Mouse (Mus musculus) forebrain, embryonic 16.5 days (tissue): ENCODE measurements around the gene Cnih3. TPM values are rescaled to one million over a fixed set of nuclear protein-coding genes. Genes with fewer than 3 reads are reported as not detected.
A peak's percentile ranks its signal among the peaks of the same experiment; 100 is the strongest.

Source experiments
- ATAC-seq: fragments of 200-750 bp; cut with Nextera tagmentation; 2 replicates; pipeline ENCODE4 v1.8.0; 2017; ENCODE audit warnings: mild to moderate bottlenecking, moderate library complexity
- H3K27ac ChIP-seq: fragments of 300-500 bp; sonication (generic); 2 replicates; pipeline ENCODE4 v1.5.1; 2014; ENCODE audit warnings: low read length, control low read depth
- H3K27me3 ChIP-seq: fragments of 300-500 bp; sonication (generic); replicated peaks from 2 replicates; pipeline ENCODE4 v1.6.1; 2014; ENCODE audit warnings: low read length; ENCODE audit not compliant: control insufficient read depth, insufficient read depth
- H3K36me3 ChIP-seq: fragments of 300-500 bp; sonication (generic); 2 replicates; pipeline ENCODE4 v1.6.1; 2014; ENCODE audit not compliant: control insufficient read depth, insufficient read depth
- H3K4me1 ChIP-seq: fragments of 300-500 bp; sonication (generic); replicated peaks from 2 replicates; pipeline ENCODE4 v1.6.1; 2014; ENCODE audit warnings: low read length; ENCODE audit not compliant: control insufficient read depth, insufficient read depth
- H3K4me2 ChIP-seq: fragments of 300-500 bp; sonication (generic); 2 replicates; pipeline ENCODE4 v1.6.1; 2014; ENCODE audit warnings: mild to moderate bottlenecking, low read length, control low read depth
- H3K4me3 ChIP-seq: fragments of 300-500 bp; sonication (generic); replicated peaks from 2 replicates; pipeline ENCODE4 v1.5.1; 2014; ENCODE audit warnings: mild to moderate bottlenecking, low read length, control low read depth
- H3K9ac ChIP-seq: fragments of 300-500 bp; sonication (generic); replicated peaks from 2 replicates; pipeline ENCODE4 v1.6.1; 2014; ENCODE audit warnings: low read depth, low read length, control low read depth
- H3K9me3 ChIP-seq: fragments of 300-500 bp; sonication (generic); 2 replicates; pipeline ENCODE4 v1.6.1; 2016; ENCODE audit warnings: low read length; ENCODE audit not compliant: control insufficient read depth
- WGBS: fragments of 180-500 bp; shearing (Covaris S2); extraction: QIAGEN DNeasy Blood & Tissue Kit; methylation state at CpG from one replicate; pipeline ENCODE4 v1.1.7; 2014; 5-methylcytosine and 5-hydroxymethylcytosine counted together
- polyA plus RNA-seq: library from polyadenylated mRNA; unstranded; fragments of >200 nt; fragmentation: Nextera tagmentation; extraction: Ambion mirVana; gene quantifications from 2 replicates; pipeline ENCODE4 v1.2.1, GENCODE M21; 2015

The Cnih3 gene
- 43.4 and 46.8 TPM in 2 replicates for polyA plus RNA-seq

GRCm38 (mm10) chr1:181352367-181353199, at the start of gene Cnih3:
Gene Cnih3 (plus strand): TSS chr1:181352628.
- Histone ChIP-seq H3K9me3 (no peaks in the 10 kb centered on the region), H3K4me3 (peak within 1 kb of the TSS; percentile 73), H3K27ac (no peak within 1 kb of the TSS; the same call in 1 of the 2 replicates), H3K4me1 (peaks cover 16% of the 10 kb centered on the region), H3K4me2 (peak within 1 kb of the TSS; percentile 97), H3K36me3 (no peaks in the 10 kb centered on the region), H3K9ac (peak within 1 kb of the TSS; percentile 76), H3K27me3 (peaks cover 12% of the 10 kb centered on the region; the same call in 1 of the 2 replicates)
- ATAC-seq: peak; percentile 83
- WGBS: under 1% methylated on average over 64 of the region's 78 CpGs

GRCm38 (mm10) chr1:181307981-181308380, 44.4 kb upstream of the Cnih3 start:
- Histone ChIP-seq H3K9ac (no peak overlapping the region), H3K27me3 (no peaks in the 10 kb centered on the region), H3K9me3 (no peaks in the 10 kb centered on the region), H3K27ac (no peak overlapping the region), H3K4me1 (no peaks in the 10 kb centered on the region), H3K4me3 (no peak overlapping the region), H3K4me2 (no peak overlapping the region), H3K36me3 (no peaks in the 10 kb centered on the region)
- 59% methylated on average over 3 of the region's 3 CpGs for WGBS
- ATAC-seq: peak; percentile 33; the same call in 1 of the 2 replicates

GRCm38 (mm10) chr1:181310712-181311111, 41.7 kb upstream of the Cnih3 start:
- Histone ChIP-seq H3K27me3 (no peaks in the 10 kb centered on the region), H3K9ac (no peak overlapping the region), H3K4me2 (no peak overlapping the region), H3K4me3 (no peak overlapping the region), H3K9me3 (no peaks in the 10 kb centered on the region), H3K4me1 (no peaks in the 10 kb centered on the region), H3K27ac (no peak overlapping the region), H3K36me3 (no peaks in the 10 kb centered on the region)
- ATAC-seq: no peak
- WGBS: 93% methylated on average over 5 of the region's 5 CpGs

GRCm38 (mm10) chr1:181312115-181313045, 40.0 kb upstream of the Cnih3 start:
- Histone ChIP-seq H3K27me3 (no peaks in the 10 kb centered on the region), H3K9me3 (no peaks in the 10 kb centered on the region), H3K9ac (no peak overlapping the region), H3K36me3 (no peaks in the 10 kb centered on the region), H3K27ac (no peak overlapping the region), H3K4me1 (no peaks in the 10 kb centered on the region), H3K4me2 (no peak overlapping the region), H3K4me3 (no peak overlapping the region)
- no peak for ATAC-seq
- WGBS: 96% methylated on average over 15 of the region's 15 CpGs

- 86% methylated on average over 8 of the region's 8 CpGs for WGBS
These were observed 39.4 kb upstream of the Cnih3 start for GRCm38 (mm10) chr1:181313046-181313415.

GRCm38 (mm10) chr1:181314301-181314700, 38.1 kb upstream of the Cnih3 start:
- Histone ChIP-seq H3K9me3 (no peaks in the 10 kb centered on the region), H3K9ac (no peak overlapping the region), H3K4me1 (no peaks in the 10 kb centered on the region), H3K27me3 (no peaks in the 10 kb centered on the region), H3K36me3 (no peaks in the 10 kb centered on the region), H3K4me2 (no peak overlapping the region), H3K27ac (no peak overlapping the region), H3K4me3 (no peak overlapping the region)
- WGBS: 82% methylated on average over 10 of the region's 10 CpGs
- ATAC-seq: no peak

More at GRCm38 (mm10) chr1:181313046-181313415, 39.4 kb upstream of the Cnih3 start:
- no peaks in the 10 kb centered on the region for H3K27me3 ChIP-seq
- ATAC-seq: no peak
- H3K4me1 ChIP-seq: no peaks in the 10 kb centered on the region
- H3K4me2 ChIP-seq: no peak overlapping the region
- H3K4me3 ChIP-seq: no peak overlapping the region
- no peaks in the 10 kb centered on the region for H3K36me3 ChIP-seq
- H3K9ac ChIP-seq: no peak overlapping the region
- H3K9me3 ChIP-seq: no peaks in the 10 kb centered on the region
- no peak overlapping the region for H3K27ac ChIP-seq

- no peak overlapping the region for H3K4me3 ChIP-seq
- no peak for ATAC-seq
- WGBS: 84% methylated on average over 3 of the region's 3 CpGs
These were observed 37.1 kb upstream of the Cnih3 start for GRCm38 (mm10) chr1:181315350-181315749.

GRCm38 (mm10) chr1:181316571-181316970, 35.9 kb upstream of the Cnih3 start:
- Histone ChIP-seq H3K9ac (no peak overlapping the region), H3K9me3 (no peaks in the 10 kb centered on the region), H3K36me3 (no peaks in the 10 kb centered on the region), H3K4me3 (no peak overlapping the region), H3K27me3 (no peaks in the 10 kb centered on the region), H3K4me2 (no peak overlapping the region), H3K4me1 (no peaks in the 10 kb centered on the region), H3K27ac (no peak overlapping the region)
- 90% methylated on average over 5 of the region's 5 CpGs for WGBS
- ATAC-seq: no peak

More at GRCm38 (mm10) chr1:181315350-181315749, 37.1 kb upstream of the Cnih3 start:
- Histone ChIP-seq H3K9me3 (no peaks in the 10 kb centered on the region), H3K27me3 (no peaks in the 10 kb centered on the region), H3K4me2 (no peak overlapping the region), H3K4me1 (no peaks in the 10 kb centered on the region), H3K36me3 (no peaks in the 10 kb centered on the region), H3K27ac (no peak overlapping the region), H3K9ac (no peak overlapping the region)

- H3K27me3 ChIP-seq: no peaks in the 10 kb centered on the region
- H3K4me3 ChIP-seq: no peak overlapping the region
- no peak overlapping the region for H3K27ac ChIP-seq
- ATAC-seq: no peak
- no peaks in the 10 kb centered on the region for H3K36me3 ChIP-seq
- H3K4me1 ChIP-seq: no peaks in the 10 kb centered on the region
- H3K9me3 ChIP-seq: 0 out of 2 replicates have a peak, but pooled peaks cover 3% of the 10 kb centered on the region
- H3K4me2 ChIP-seq: no peak overlapping the region
- WGBS: 76% methylated on average over 6 of the region's 6 CpGs
- H3K9ac ChIP-seq: no peak overlapping the region
These were observed 33.0 kb upstream of the Cnih3 start for GRCm38 (mm10) chr1:181319466-181319865.
